Mouse (Mus musculus) embryonic facial prominence, embryonic 13.5 days (tissue): ENCODE measurements around the gene Tmsb15l. TPM values are rescaled to one million over a fixed set of nuclear protein-coding genes. Genes with fewer than 3 reads are reported as not detected.

Experiments used
- ATAC-seq: fragments of 200-750 bp; cut with Nextera tagmentation; 2 replicates; pipeline ENCODE4 v1.8.0; 2017; ENCODE audit warnings: low read depth; ENCODE audit not compliant: insufficient number of reproducible peaks, insufficient read depth, low FRiP score, low TSS enrichment
- H3K27ac ChIP-seq: fragments of 300-500 bp; sonication (generic); 2 replicates; pipeline ENCODE4 v1.5.1; 2015; ENCODE audit warnings: moderate library complexity, mild to moderate bottlenecking, inconsistent platforms
- H3K27me3 ChIP-seq: fragments of 300-500 bp; sonication (generic); 2 replicates; pipeline ENCODE4 v1.6.1; 2015; ENCODE audit warnings: mild to moderate bottlenecking, inconsistent platforms
- H3K36me3 ChIP-seq: fragments of 300-500 bp; sonication (generic); 2 replicates; pipeline ENCODE4 v1.6.1; 2015; ENCODE audit warnings: mild to moderate bottlenecking, inconsistent platforms
- H3K4me1 ChIP-seq: fragments of 300-500 bp; sonication (generic); 2 replicates; pipeline ENCODE4 v1.6.1; 2015; ENCODE audit warnings: inconsistent platforms
- H3K4me2 ChIP-seq: fragments of 300-500 bp; sonication (generic); 2 replicates; pipeline ENCODE4 v1.6.1; 2015; ENCODE audit warnings: moderate library complexity, mild to moderate bottlenecking, inconsistent platforms
- H3K4me3 ChIP-seq: fragments of 300-500 bp; sonication (generic); 2 replicates; pipeline ENCODE4 v1.5.1; 2015; ENCODE audit warnings: mild to moderate bottlenecking, inconsistent platforms
- H3K9ac ChIP-seq: fragments of 300-500 bp; sonication (generic); 2 replicates; pipeline ENCODE4 v1.6.1; 2015; ENCODE audit warnings: mild to moderate bottlenecking, inconsistent platforms
- H3K9me3 ChIP-seq: fragments of 300-500 bp; sonication (generic); 2 replicates; pipeline ENCODE4 v1.6.1; 2016; ENCODE audit warnings: inconsistent platforms
- WGBS: fragments of 180-500 bp; shearing (Covaris S2); methylation state at CpG from one replicate; pipeline ENCODE4 v1.1.7; 2015; ENCODE audit warnings: mixed read lengths; 5-methylcytosine and 5-hydroxymethylcytosine counted together
- polyA plus RNA-seq: library from polyadenylated mRNA; unstranded; fragments of >200 nt; fragmentation: Nextera tagmentation; extraction: Ambion mirVana; gene quantifications from 2 replicates; pipeline ENCODE4 v1.2.1, GENCODE M21; 2015

The Tmsb15l gene
- 5.0 and 11.3 TPM in 2 replicates for polyA plus RNA-seq

DNA sequence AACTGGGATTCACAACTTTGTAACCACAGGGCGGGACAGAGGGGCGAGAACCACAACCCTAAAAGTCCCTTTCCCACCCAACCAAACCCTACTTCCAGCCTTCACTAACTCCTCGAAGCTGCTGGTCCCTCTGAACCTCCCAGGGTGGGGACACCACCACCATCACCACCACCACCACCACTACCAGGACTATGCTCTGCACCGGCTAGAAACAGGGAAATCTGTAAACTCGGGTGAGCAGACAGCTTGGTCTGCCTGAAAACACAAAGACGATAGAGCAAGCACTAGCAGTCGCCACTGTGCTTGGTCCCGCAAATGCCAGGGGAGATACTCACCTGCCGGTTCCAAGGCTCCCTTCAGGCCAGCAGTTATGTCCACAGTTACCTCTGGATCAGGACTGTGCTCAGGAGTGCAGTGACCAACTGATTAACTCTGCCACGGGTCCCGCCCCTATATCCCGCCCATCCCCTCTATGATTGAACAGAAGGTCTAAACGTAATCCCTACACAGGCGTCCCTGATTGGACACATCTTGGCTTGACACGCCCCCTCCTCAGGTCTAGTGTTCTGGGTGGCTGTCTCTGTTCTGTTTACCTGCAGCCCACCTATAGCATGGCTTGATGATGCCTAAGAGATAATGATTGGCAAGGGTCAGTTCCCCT is at the start of gene Tmsb15l, which contains the start of gene Tmsb15b1:
Tmsb15l (minus strand) TSS at position 446 of the 661 bp plus-strand sequence.
Tmsb15b1 (minus strand) TSS at position 451 of the 661 bp plus-strand sequence.
- no peaks in the 10 kb centered on the region; the same call in 1 of the 2 replicates for H3K27me3 ChIP-seq
- H3K27ac ChIP-seq, result no peak within 1 kb of the TSS
- H3K4me3 ChIP-seq, result peak within 1 kb of the TSS; percentile 52
- ATAC-seq, result peak; percentile 99
- peak within 1 kb of the TSS; percentile 57 for H3K4me2 ChIP-seq
- H3K36me3 ChIP-seq, result no peaks in the 10 kb centered on the region
- 31% methylated on average over 15 of the region's 15 CpGs for whole genome bisulfite sequencing
- H3K9ac ChIP-seq, result peak within 1 kb of the TSS; percentile 65
- H3K9me3 ChIP-seq, result no peaks in the 10 kb centered on the region
- no peaks in the 10 kb centered on the region for H3K4me1 ChIP-seq

DNA sequence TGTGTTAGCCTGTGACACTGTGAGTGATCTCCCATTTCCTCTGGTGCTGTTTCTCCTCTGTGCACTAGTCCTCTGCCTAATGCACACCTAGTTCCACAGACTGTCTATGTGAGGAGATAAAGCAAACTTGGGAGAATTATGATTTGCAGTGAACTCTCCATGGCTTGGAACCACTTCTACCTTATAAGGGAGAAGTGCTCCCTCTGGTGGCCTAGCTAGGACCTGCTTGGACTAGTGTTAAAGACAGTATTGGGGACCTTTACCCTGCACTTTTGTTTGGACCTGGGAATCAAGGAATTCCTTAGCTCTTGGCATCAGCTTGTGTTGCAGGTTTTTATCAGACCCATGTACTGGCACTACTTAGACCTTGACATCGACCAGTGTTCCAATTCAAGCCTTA is 42.6 kb upstream of the Tmsb15l start:
- no peak overlapping the region for H3K4me2 ChIP-seq
- no peak overlapping the region for H3K4me3 ChIP-seq
- no peak overlapping the region for H3K9ac ChIP-seq
- H3K36me3 ChIP-seq, result no peaks in the 10 kb centered on the region
- H3K27me3 ChIP-seq, result no peaks in the 10 kb centered on the region
- WGBS, result 27% methylated on average over 1 of the region's 1 CpGs
- H3K4me1 ChIP-seq, result no peaks in the 10 kb centered on the region
- no peak overlapping the region for H3K27ac ChIP-seq
- H3K9me3 ChIP-seq, result no peaks in the 10 kb centered on the region
- no peak for ATAC-seq

DNA sequence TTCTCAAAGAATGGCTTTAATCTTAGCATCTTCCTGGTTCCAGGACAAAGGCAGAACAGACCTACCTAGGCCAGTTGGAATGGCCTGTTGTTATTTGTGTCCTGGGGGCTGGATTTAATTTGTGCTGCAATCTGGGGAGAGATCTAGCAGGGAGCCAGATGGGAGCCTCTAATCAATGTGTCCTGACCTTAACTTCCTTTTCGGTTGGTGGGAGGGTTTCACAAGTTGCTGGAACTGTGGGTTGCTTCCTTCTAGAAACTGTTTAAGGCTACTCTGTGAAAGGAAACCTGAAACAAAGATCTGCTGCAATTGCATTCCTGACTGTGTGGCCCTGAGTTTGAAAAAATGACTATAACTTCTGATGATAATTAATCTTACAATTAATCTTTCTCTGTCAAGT is 41.0 kb upstream of the Tmsb15l start:
- no peaks in the 10 kb centered on the region for H3K36me3 ChIP-seq
- no peaks in the 10 kb centered on the region for H3K4me1 ChIP-seq
- H3K9me3 ChIP-seq, result no peaks in the 10 kb centered on the region
- H3K4me3 ChIP-seq, result no peak overlapping the region
- no peaks in the 10 kb centered on the region for H3K27me3 ChIP-seq
- WGBS, result 30% methylated on average over 1 of the region's 1 CpGs
- no peak overlapping the region for H3K4me2 ChIP-seq
- H3K27ac ChIP-seq, result no peak overlapping the region
- no peak overlapping the region for H3K9ac ChIP-seq
- no peak for ATAC-seq

DNA sequence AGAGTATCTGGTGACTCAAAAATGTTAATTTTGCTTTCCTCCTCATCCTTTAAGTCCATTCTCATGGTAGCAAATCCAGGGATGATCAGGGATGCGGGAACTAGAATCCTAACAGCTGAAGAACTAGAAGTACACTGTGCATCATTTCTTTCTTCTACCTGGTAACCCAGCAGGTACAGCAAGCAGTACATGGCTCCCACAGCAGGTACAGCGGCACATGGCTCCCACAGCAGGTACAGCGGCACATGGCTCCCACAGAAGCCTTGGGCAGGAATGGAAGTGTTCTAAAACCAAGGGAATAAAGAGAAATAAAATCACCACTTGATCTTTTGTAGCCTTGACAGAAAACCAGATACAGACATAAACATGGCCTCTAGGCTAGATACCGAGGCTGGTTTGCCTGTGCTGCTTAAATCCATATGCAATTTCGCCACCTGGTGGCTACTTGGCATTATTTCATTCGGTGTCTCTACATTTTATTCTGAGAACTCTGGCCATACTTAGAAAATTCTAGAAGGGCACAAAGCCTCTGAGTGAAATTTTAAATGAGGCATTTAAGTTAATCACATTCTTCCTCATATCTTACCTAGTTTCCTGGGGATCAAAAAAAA is 38.5 kb upstream of the Tmsb15l start:
- no peak overlapping the region for H3K9ac ChIP-seq
- H3K36me3 ChIP-seq, result no peaks in the 10 kb centered on the region
- H3K9me3 ChIP-seq, result no peaks in the 10 kb centered on the region
- WGBS, result 56% methylated on average over 6 of the region's 6 CpGs
- H3K4me1 ChIP-seq, result no peaks in the 10 kb centered on the region
- H3K4me2 ChIP-seq, result no peak overlapping the region
- no peak overlapping the region for H3K4me3 ChIP-seq
- H3K27ac ChIP-seq, result no peak overlapping the region
- ATAC-seq, result no peak
- no peaks in the 10 kb centered on the region for H3K27me3 ChIP-seq

DNA sequence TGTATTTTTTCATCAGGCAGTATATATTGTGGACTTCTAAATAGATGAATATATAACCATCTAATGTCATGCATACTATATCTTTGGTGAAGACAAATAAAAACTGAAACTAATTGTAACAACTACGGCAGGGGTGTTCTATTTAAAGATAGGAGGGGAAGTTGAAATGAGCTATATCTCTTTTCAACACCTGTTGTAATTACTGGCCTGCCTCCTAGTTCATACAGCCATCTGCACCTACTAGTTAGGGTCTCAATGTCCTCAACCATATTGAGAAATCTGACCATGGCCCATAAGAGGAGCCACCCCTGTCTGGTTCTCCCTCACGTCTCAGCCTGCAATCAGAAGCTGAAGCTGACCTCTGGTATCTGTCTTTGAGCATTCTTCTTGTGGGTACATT is 19.6 kb upstream of the Tmsb15l start:
- no peaks in the 10 kb centered on the region for H3K4me1 ChIP-seq
- no peak for ATAC-seq
- H3K4me3 ChIP-seq, result no peak overlapping the region
- no peak overlapping the region for H3K4me2 ChIP-seq
- H3K36me3 ChIP-seq, result no peaks in the 10 kb centered on the region
- WGBS, result 85% methylated on average over 2 of the region's 2 CpGs
- no peak overlapping the region for H3K9ac ChIP-seq
- no peaks in the 10 kb centered on the region for H3K9me3 ChIP-seq
- H3K27me3 ChIP-seq, result peaks cover 36% of the 10 kb centered on the region
- H3K27ac ChIP-seq, result no peak overlapping the region

DNA sequence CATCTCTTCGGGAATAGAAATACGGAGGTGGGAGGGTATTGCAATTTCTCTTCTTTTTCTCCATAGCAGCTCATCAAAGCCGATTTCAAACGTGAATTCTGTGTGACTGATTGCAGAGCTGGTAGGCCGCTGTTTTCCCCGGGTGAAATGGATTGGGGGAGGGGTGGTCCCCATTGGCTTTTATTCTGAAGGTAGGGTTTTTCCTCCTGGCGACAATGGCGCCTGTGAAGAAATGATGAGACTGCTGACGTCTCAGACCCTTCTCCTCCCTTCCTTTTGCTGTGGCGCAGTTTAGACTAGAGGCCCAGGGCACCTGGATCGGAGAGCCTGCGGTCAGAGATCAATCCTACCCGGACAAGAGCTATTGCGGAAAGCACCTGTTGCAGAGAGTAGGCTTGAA is 17.0 kb upstream of the Tmsb15l start:
- peaks cover 41% of the 10 kb centered on the region for H3K27me3 ChIP-seq

DNA sequence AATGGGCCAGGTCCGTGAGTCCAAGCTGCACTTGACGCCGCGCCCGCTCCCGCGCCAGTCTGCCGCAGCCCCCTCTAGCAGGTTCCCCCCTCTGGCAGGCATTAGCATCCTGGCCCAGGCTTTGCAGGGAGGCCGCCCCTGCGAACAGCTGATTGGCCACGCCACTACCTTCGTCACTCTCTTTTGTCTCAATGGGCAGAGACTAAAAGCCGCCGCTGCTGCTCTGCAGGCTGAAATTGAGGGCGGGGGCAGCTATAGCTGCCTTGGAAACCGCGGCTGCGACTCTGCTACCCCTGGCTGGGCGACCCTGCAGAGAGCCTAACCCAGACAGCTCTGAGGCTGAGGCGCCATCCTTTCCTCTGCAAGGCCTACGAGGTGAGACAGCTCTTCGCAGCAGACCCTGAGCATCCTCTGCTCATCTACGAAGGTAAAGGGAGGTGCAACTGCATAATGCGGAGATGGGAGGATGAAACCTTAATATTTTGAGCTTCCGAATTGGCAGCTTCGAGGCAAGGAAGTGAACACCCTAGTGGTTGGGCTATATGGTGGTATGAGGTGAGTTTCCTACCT is 16.4 kb upstream of the Tmsb15l start, which contains the start of gene Zcchc18:
Zcchc18 (plus strand) TSS at position 178 of the 570 bp plus-strand sequence.
- peak within 1 kb of the TSS; percentile 64 for H3K9ac ChIP-seq
- H3K9me3 ChIP-seq, result no peaks in the 10 kb centered on the region
- peaks cover 41% of the 10 kb centered on the region for H3K27me3 ChIP-seq
- H3K27ac ChIP-seq, result no peak within 1 kb of the TSS
- H3K4me3 ChIP-seq, result peak within 1 kb of the TSS; percentile 48
- WGBS, result 24% methylated on average over 26 of the region's 26 CpGs
- H3K36me3 ChIP-seq, result no peaks in the 10 kb centered on the region
- H3K4me1 ChIP-seq, result no peaks in the 10 kb centered on the region
- ATAC-seq, result peak; percentile 90
- H3K4me2 ChIP-seq, result peak within 1 kb of the TSS; percentile 62

More for the DNA sequence above, 17.0 kb upstream of the Tmsb15l start:
- Histone ChIP-seq H3K36me3 (no peaks in the 10 kb centered on the region), H3K9ac (peak overlapping the region; percentile 64), H3K9me3 (no peaks in the 10 kb centered on the region), H3K27ac (no peak overlapping the region), H3K4me3 (peak overlapping the region; percentile 48), H3K4me1 (no peaks in the 10 kb centered on the region), H3K4me2 (peak overlapping the region; percentile 62)
- WGBS, result 34% methylated on average over 14 of the region's 14 CpGs
- ATAC-seq, result no peak

DNA sequence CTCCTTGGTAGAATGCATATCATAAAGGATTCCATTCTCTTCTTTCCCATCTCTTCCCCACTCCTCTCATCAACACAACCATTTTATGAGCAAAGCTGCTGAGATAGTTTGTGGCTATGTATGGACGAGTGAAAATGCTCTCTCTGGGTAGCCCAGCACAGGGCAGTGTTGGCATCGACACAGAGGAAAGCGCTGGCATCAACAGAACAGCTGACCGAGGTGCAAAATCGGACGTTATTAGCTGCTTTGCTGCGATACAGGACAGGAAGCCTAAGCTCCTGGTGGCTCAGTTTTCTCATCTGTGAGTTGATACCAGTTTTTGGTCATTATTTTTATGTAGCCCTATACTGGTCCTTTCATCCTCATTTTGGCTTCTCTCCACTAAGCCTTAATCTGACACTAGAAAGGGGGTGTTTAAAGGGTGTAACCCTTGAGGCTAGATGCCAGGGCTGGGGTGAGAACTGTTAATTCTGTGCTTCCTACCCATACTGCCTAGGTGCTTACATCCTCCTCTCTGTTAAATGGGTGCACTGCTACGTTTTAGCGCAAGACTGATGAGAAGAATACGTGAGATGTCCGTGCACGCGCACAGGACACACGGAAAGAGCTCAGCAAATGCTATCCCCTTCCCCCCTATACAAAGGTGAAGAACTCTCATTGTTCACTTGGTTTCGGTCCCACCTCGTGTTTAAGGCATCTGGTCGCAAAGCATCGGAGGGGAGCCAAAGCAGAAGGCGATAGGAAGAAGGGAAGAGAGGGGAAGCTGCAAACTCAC is 15.7 kb upstream of the Tmsb15l start:
- Histone ChIP-seq H3K27me3 (peaks cover 39% of the 10 kb centered on the region), H3K4me2 (peak overlapping the region; percentile 62), H3K27ac (no peak overlapping the region), H3K9ac (peak overlapping the region; percentile 64), H3K36me3 (no peaks in the 10 kb centered on the region), H3K9me3 (no peaks in the 10 kb centered on the region), H3K4me1 (no peaks in the 10 kb centered on the region), H3K4me3 (peak overlapping the region; percentile 48)
- no peak for ATAC-seq
- 25% methylated on average over 19 of the region's 19 CpGs for WGBS

DNA sequence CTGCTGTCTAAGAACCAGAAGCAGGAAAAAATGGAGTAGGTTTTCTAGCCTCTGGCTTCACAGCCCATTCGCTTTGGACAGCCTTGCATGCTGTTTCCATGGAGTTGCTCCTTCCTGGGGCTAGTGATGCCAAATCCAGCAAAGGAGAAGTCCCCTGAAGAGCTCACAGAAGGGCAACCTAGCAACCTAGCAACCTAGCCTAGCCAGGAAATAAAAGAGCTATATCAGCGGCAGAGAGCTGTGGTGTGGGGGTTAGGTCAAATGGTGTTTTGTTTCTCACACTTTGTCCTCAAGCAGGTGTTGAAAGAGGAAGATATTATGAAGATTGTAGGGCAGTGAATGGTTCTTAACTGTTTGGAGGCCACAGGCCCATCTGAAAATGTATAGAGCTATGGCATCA is 14.6 kb upstream of the Tmsb15l start:
- no peak overlapping the region for H3K27ac ChIP-seq
- no peaks in the 10 kb centered on the region for H3K36me3 ChIP-seq
- 64% methylated on average over 2 of the region's 2 CpGs for WGBS
- no peaks in the 10 kb centered on the region for H3K9me3 ChIP-seq
- no peak overlapping the region for H3K4me2 ChIP-seq
- ATAC-seq, result no peak
- no peak overlapping the region for H3K9ac ChIP-seq
- H3K4me3 ChIP-seq, result no peak overlapping the region
- no peaks in the 10 kb centered on the region for H3K4me1 ChIP-seq
- peaks cover 37% of the 10 kb centered on the region for H3K27me3 ChIP-seq

DNA sequence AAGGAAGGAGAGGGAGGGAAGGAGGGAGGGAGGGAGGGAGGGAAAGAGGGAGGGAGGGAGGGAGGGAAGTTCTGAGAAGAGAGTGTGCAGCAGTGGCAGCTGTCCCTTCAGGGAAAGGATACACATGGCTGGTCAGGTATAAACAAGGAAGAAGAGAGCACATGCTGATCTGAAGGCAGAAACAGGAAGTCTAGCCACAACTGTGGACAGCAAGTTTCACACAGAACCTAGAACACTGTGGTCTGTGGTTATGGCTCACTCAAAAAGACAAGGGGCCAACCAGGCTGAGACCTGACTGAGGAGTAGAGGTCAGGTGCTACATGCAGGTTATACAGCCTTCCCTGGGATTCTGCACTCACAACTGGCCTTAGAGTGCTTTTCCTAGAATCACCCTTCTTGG is 9.4 kb upstream of the Tmsb15l start:
- no peak for ATAC-seq
- Histone ChIP-seq H3K4me1 (no peaks in the 10 kb centered on the region), H3K9me3 (no peaks in the 10 kb centered on the region), H3K4me2 (no peak overlapping the region), H3K27me3 (peaks cover 3% of the 10 kb centered on the region; the same call in 1 of the 2 replicates), H3K4me3 (no peak overlapping the region), H3K27ac (no peak overlapping the region), H3K9ac (no peak overlapping the region), H3K36me3 (no peaks in the 10 kb centered on the region)

DNA sequence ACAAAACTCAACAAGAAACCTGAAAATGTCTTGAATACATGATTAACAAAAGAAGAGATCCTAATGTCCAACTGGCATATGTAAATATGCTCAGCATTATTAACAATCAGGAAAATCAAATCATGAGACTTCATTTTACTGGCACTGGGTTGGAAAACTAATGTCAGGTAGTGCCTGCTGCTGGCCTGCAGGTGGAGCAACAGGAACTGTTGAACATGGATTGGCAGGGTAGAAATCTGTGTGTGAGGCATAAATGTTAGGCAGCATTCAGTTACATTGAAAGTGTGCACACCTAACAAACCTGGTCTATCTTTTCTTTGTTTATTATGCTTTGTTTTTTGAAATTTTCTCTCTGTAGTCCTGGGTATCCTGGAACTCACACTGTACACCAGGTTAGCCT is 1.9 kb upstream of the Tmsb15l start:
- H3K27ac ChIP-seq, result no peak overlapping the region
- H3K4me1 ChIP-seq, result no peaks in the 10 kb centered on the region
- no peak overlapping the region for H3K4me3 ChIP-seq
- H3K9me3 ChIP-seq, result no peaks in the 10 kb centered on the region
- ATAC-seq, result no peak
- H3K36me3 ChIP-seq, result no peaks in the 10 kb centered on the region
- H3K4me2 ChIP-seq, result no peak overlapping the region
- H3K9ac ChIP-seq, result no peak overlapping the region
- H3K27me3 ChIP-seq, result no peaks in the 10 kb centered on the region; the same call in 1 of the 2 replicates
